Mouse (Mus musculus): Measurements from ENCODE around the gene Gm5901. TPM values are rescaled to one million over a fixed set of nuclear protein-coding genes. Genes with fewer than 3 reads are reported as not detected.

Gm5901 gene
- polyA plus RNA-seq, 1 experiment = not detected

GRCm38 (mm10) chr7:105425424-105426043 is 50.7 kb downstream of the Gm5901 start, which contains the start of gene Cckbr:
Cckbr (plus strand) TSS chr7:105425731.
- H3K4me3 ChIP-seq (ENCODE audit: insufficient read depth, low read length) = no peak within 1 kb of the TSS
- H3K4me1 ChIP-seq (ENCODE audit: control insufficient read depth, insufficient read depth, low read length) = 0 out of 2 replicates have a peak, but pooled peaks cover 3% of the 10 kb centered on the region
- no peak within 1 kb of the TSS for H3K27ac ChIP-seq (ENCODE audit: insufficient read depth, low read length)
- TF ChIP-seq POLR2A (IDR thresholded peaks at IDR 0.05; ENCODE audit: low read depth, low read length) (no peak), CTCF (IDR thresholded peaks at IDR 0.05; ENCODE audit: borderline replicate concordance, insufficient read depth, low read length) (no peak)

DNA sequence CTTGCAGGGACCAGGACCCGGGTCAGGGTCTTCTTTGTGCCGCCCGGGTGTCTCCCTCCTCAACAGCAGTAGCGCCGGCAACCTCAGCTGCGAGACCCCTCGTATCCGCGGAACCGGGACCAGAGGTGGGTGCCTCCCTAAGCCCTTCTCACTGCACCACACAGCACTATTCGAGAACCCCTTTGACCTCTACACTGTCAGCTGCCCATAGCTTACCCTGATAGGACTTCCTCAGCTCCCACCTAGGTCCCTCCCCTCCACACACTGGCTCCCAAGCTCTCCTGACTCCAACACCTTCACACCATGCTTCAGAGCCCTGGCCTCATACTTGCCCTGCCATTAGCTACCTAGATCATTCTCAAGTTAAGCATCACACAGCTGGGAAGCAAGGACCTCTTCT is 51.2 kb downstream of the Gm5901 start:
- TF ChIP-seq CTCF (IDR thresholded peaks at IDR 0.05; ENCODE audit: borderline replicate concordance, insufficient read depth, low read length) = no peak
- Histone ChIP-seq H3K27ac (ENCODE audit: insufficient read depth, low read length) (no peak overlapping the region), H3K4me3 (ENCODE audit: insufficient read depth, low read length) (no peak overlapping the region), H3K4me1 (ENCODE audit: control insufficient read depth, insufficient read depth, low read length) (0 out of 2 replicates have a peak, but pooled peaks cover 2% of the 10 kb centered on the region)

Other genes starting within 250 kb of the Gm5901 start
- not detected in 2 replicates for gene Olfr683, start 228.0 kb upstream of the Gm5901 start, polyA plus RNA-seq (2011; ENCODE audit: insufficient read length, low read depth, missing spikeins)
- gene Olfr684, start 211.4 kb upstream of the Gm5901 start, polyA plus RNA-seq (2011; ENCODE audit: insufficient read length, low read depth, missing spikeins) = not detected in 2 replicates
- not detected in 2 replicates for gene Olfr685, start 189.0 kb upstream of the Gm5901 start, polyA plus RNA-seq (2011; ENCODE audit: insufficient read length, low read depth, missing spikeins)
- gene Olfr686, start 167.6 kb upstream of the Gm5901 start, polyA plus RNA-seq (2011; ENCODE audit: insufficient read length, low read depth, missing spikeins) = not detected in 2 replicates
- not detected in 2 replicates for gene Olfr688, start 86.9 kb upstream of the Gm5901 start, polyA plus RNA-seq (2011; ENCODE audit: insufficient read length, low read depth, missing spikeins)
- not detected in 2 replicates for gene Olfr689, start 63.9 kb upstream of the Gm5901 start, polyA plus RNA-seq (2011; ENCODE audit: insufficient read length, low read depth, missing spikeins)
- not detected in 2 replicates for gene Olfr690, start 40.9 kb upstream of the Gm5901 start, polyA plus RNA-seq (2011; ENCODE audit: insufficient read length, low read depth, missing spikeins)
- gene Olfr691, start 32.8 kb upstream of the Gm5901 start, polyA plus RNA-seq (2011; ENCODE audit: insufficient read length, low read depth, missing spikeins) = not detected in 2 replicates
- gene Olfr692, start 6.8 kb upstream of the Gm5901 start, polyA plus RNA-seq (2011; ENCODE audit: insufficient read length, low read depth, missing spikeins) = not detected in 2 replicates
- 25.4 and 30.0 TPM in 2 replicates for gene Fam160a2, start 25.0 kb downstream of the Gm5901 start, polyA plus RNA-seq (2011; ENCODE audit: insufficient read length, low read depth, missing spikeins)
- not detected in 2 replicates for gene Cnga4, start 29.5 kb downstream of the Gm5901 start, polyA plus RNA-seq (2011; ENCODE audit: insufficient read length, low read depth, missing spikeins)
- not detected in 2 replicates for gene Cckbr, start 50.7 kb downstream of the Gm5901 start, polyA plus RNA-seq (2011; ENCODE audit: insufficient read length, low read depth, missing spikeins)
- gene Cavin3, start 107.3 kb downstream of the Gm5901 start, polyA plus RNA-seq (2011; ENCODE audit: insufficient read length, low read depth, missing spikeins) = 89.7 and 95.1 TPM in 2 replicates
- 52.8 and 53.5 TPM in 2 replicates for gene Smpd1, start 179.3 kb downstream of the Gm5901 start, polyA plus RNA-seq (2011; ENCODE audit: insufficient read length, low read depth, missing spikeins)
- 10.9 and 11.2 TPM in 2 replicates for gene Apbb1, start 206.6 kb downstream of the Gm5901 start, polyA plus RNA-seq (2011; ENCODE audit: insufficient read length, low read depth, missing spikeins)
- gene Hpx, start 225.1 kb downstream of the Gm5901 start, polyA plus RNA-seq (2011; ENCODE audit: insufficient read length, low read depth, missing spikeins) = 1.3 TPM in 1 of 2 replicates, not detected in the other

Measured in embryonic fibroblast, embryonic 13.5 days (primary cell).